8 mouse cellular contexts compared by ENCODE assay signal in genomic region chr6:48086957-48087715, GRCm38 (mm10). TPM values are rescaled to one million over a fixed set of nuclear protein-coding genes. Genes with fewer than 3 reads are reported as not detected.
DNase-seq lines count a peak whose midpoint lies in the region; ATAC-seq and TF ChIP-seq lines count a peak whose summit lies in the region.

No protein-coding gene starts in this region.

- TF ChIP-seq CTCF in layer of hippocampus, adult 2 months (conservative IDR thresholded peaks at IDR 0.05), result peak; percentile 61
- no peak for TF ChIP-seq CTCF in bone marrow macrophage, adult 2 months (IDR thresholded peaks at IDR 0.05; ENCODE audit: low read depth, low read length)

- H3K9me3 ChIP-seq in hindbrain, embryonic 12.5 days (replicated peaks), result no peaks in the 10 kb centered on the region
- H3K9me3 ChIP-seq in midbrain, embryonic 16.5 days (replicated peaks; ENCODE audit: control insufficient read depth, low read length, poor library complexity, severe bottlenecking), result no peaks in the 10 kb centered on the region

- H3K9ac ChIP-seq in hindbrain, embryonic 12.5 days, result no peak overlapping the region
- H3K9ac ChIP-seq in midbrain, embryonic 16.5 days (ENCODE audit: low read depth, low read length), result no peak overlapping the region

- H3K27me3 ChIP-seq in hindbrain, embryonic 12.5 days, result no peaks in the 10 kb centered on the region
- H3K27me3 ChIP-seq in midbrain, embryonic 16.5 days (ENCODE audit: control insufficient read depth, insufficient read depth, low read depth, low read length), result no peaks in the 10 kb centered on the region

- ATAC-seq in hindbrain, embryonic 12.5 days (ENCODE audit: low FRiP score), result no peak
- peak; percentile 23 for ATAC-seq in midbrain, embryonic 16.5 days

- H3K4me3 ChIP-seq in layer of hippocampus, adult 2 months, result peak overlapping the region; percentile 76
- peak overlapping the region; percentile 61; the same call in 1 of the 2 replicates for H3K4me3 ChIP-seq in bone marrow macrophage, adult 2 months (ENCODE audit: insufficient read depth, low read length)
- peak overlapping the region; percentile 98 for H3K4me3 ChIP-seq in hindbrain, embryonic 12.5 days
- peak overlapping the region; percentile 81 for H3K4me3 ChIP-seq in midbrain, embryonic 16.5 days (ENCODE audit: low read depth, low read length)

- no peak for TF ChIP-seq POLR2A in bone marrow macrophage, adult 2 months (IDR thresholded peaks at IDR 0.05; ENCODE audit: borderline replicate concordance, low read depth, low read length)

- WGBS in hindbrain, embryonic 12.5 days, result 39% methylated on average over 14 of the region's 14 CpGs
- WGBS in midbrain, embryonic 16.5 days, result 41% methylated on average over 14 of the region's 14 CpGs

- peak overlapping the region; percentile 71 for H3K4me2 ChIP-seq in hindbrain, embryonic 12.5 days (replicated peaks)
- peak overlapping the region; percentile 79 for H3K4me2 ChIP-seq in midbrain, embryonic 16.5 days (ENCODE audit: low read length)

- no peak overlapping the region for H3K27ac ChIP-seq in layer of hippocampus, adult 2 months
- H3K27ac ChIP-seq in bone marrow macrophage, adult 2 months (ENCODE audit: insufficient read depth, low read depth, low read length), result no peak overlapping the region
- H3K27ac ChIP-seq in hindbrain, embryonic 12.5 days, result no peak overlapping the region
- H3K27ac ChIP-seq in midbrain, embryonic 16.5 days (ENCODE audit: low read length), result no peak overlapping the region; the same call in 1 of the 2 replicates

- no peak for DNase-seq in layer of hippocampus, adult 2 months (ENCODE audit: low spot score in 2 of 2)
- DNase-seq in layer of hippocampus, postnatal 14 days (ENCODE audit: low spot score in 2 of 2), result no peak
- DNase-seq in urinary bladder, postnatal 4 days (ENCODE audit: low spot score in 2 of 2), result no peak
- no peak for DNase-seq in right cerebral cortex, postnatal 10 days (ENCODE audit: low spot score in 2 of 2)
- no peak for DNase-seq in right cerebral cortex, postnatal 14 days

- H3K36me3 ChIP-seq in hindbrain, embryonic 12.5 days, result peaks cover 16% of the 10 kb centered on the region
- peaks cover 8% of the 10 kb centered on the region for H3K36me3 ChIP-seq in midbrain, embryonic 16.5 days (ENCODE audit: control insufficient read depth, insufficient read depth, low read length)

- H3K4me1 ChIP-seq in bone marrow macrophage, adult 2 months (ENCODE audit: control insufficient read depth, insufficient read depth, low read length), result peaks cover 23% of the 10 kb centered on the region
- peaks cover 10% of the 10 kb centered on the region for H3K4me1 ChIP-seq in hindbrain, embryonic 12.5 days
- H3K4me1 ChIP-seq in midbrain, embryonic 16.5 days (ENCODE audit: control insufficient read depth, insufficient read depth, low read length), result peaks cover 10% of the 10 kb centered on the region

RNA-seq across cellular contexts. Expression of gene Zfp746, which starts 0.7 kb away (rescaled TPM):
- total RNA-seq in layer of hippocampus, adult 2 months (2021), result 10 to 100 TPM; 31.3 to 34.4 TPM
- total RNA-seq in layer of hippocampus, postnatal 14 days (2021), result 10 to 100 TPM; 30.3 to 30.5 TPM
- 15.3 and 15.8 TPM in 2 replicates for polyA plus RNA-seq in bone marrow macrophage, adult 2 months (2012; ENCODE audit: insufficient read depth, insufficient read length, missing spikeins)
- polyA plus RNA-seq in hindbrain, embryonic 12.5 days (2016; fragmentation: Nextera tagmentation; extraction: Ambion mirVana), result 30.1 and 30.3 TPM in 2 replicates
- 16.9 and 18.0 TPM in 2 replicates for polyA plus RNA-seq in midbrain, embryonic 16.5 days (2015; fragmentation: Nextera tagmentation; extraction: Ambion mirVana)

RNA-seq across cellular contexts. Expression of gene Zfp777, which starts 38.4 kb away (rescaled TPM):
- total RNA-seq in layer of hippocampus, adult 2 months (2021), result 10 to 100 TPM; 36.8 to 37.4 TPM
- total RNA-seq in layer of hippocampus, postnatal 14 days (2021), result 10 to 100 TPM; 37.3 to 43.7 TPM
- polyA plus RNA-seq in bone marrow macrophage, adult 2 months (2012; ENCODE audit: insufficient read depth, insufficient read length, missing spikeins), result 8.6 and 9.3 TPM in 2 replicates
- 10.7 and 11.1 TPM in 2 replicates for polyA plus RNA-seq in hindbrain, embryonic 12.5 days (2016; fragmentation: Nextera tagmentation; extraction: Ambion mirVana)
- 14.1 TPM in 2 replicates for polyA plus RNA-seq in midbrain, embryonic 16.5 days (2015; fragmentation: Nextera tagmentation; extraction: Ambion mirVana)
